Mouse (Mus musculus) brain, embryonic 14.5 days (tissue): ENCODE measurements around the gene Slc2a8.

Experiments
- CTCF ChIP-seq: fragments of 200-500 bp; IDR thresholded peaks from 2 replicates; pipeline ENCODE4 v1.5.1; 2012; ENCODE audit warnings: inconsistent platforms, mild to moderate bottlenecking, moderate library complexity, borderline replicate concordance; ENCODE audit not compliant: insufficient read depth, insufficient read length; ENCODE audit errors: extremely low read depth
- POLR2A ChIP-seq: fragments of 200-500 bp; IDR thresholded peaks from 2 replicates; pipeline ENCODE4 v1.6.1; 2012; ENCODE audit warnings: mild to moderate bottlenecking, inconsistent platforms, borderline replicate concordance; ENCODE audit not compliant: poor library complexity, insufficient read depth, insufficient read length, severe bottlenecking; ENCODE audit errors: extremely low read depth

DNA sequence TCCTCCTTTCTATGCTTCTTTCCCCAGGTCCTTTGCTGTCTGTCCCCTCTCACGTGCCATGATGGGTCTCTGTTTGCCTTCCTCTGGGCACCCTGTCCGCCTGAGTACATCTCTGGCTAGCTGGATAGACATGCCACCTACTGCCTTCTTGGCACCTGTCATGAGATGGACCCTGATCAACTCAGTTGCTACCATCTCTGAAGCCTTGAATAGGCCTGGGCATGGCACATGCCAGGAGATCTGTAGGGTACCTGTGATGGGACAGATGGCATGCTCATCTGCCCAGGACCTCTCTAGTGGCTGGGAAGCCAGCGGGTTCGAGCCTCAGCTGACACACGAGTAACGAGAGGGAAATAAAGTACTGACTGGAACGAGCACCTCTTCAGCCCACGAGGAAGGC is 7.7 kb downstream of the Slc2a8 start:
- TF ChIP-seq CTCF (no peak), POLR2A (no peak)
